Mouse (Mus musculus) brown adipose tissue, adult 24 weeks (tissue): ENCODE measurements around the gene Tmprss13. TPM values are rescaled to one million over a fixed set of nuclear protein-coding genes. Genes with fewer than 3 reads are reported as not detected.

Source experiments
- H3K27ac ChIP-seq: fragments of 200-500 bp; replicated peaks from 2 replicates; pipeline ENCODE4 v1.5.1; 2012; ENCODE audit warnings: low read depth, mild to moderate bottlenecking, low read length
- H3K4me1 ChIP-seq: fragments of 200-500 bp; 2 replicates; pipeline ENCODE4 v1.6.1; 2012; ENCODE audit warnings: low read length, mixed read lengths; ENCODE audit not compliant: control insufficient read depth, insufficient read depth, insufficient read length
- H3K4me3 ChIP-seq: fragments of 200-500 bp; 2 replicates; pipeline ENCODE4 v1.5.1; 2012; ENCODE audit warnings: low read depth, mild to moderate bottlenecking, low read length, moderate library complexity; ENCODE audit not compliant: insufficient read depth
- polyA plus RNA-seq: library from polyadenylated mRNA; stranded (reverse); fragments of >200 nt; gene quantifications from 2 replicates; pipeline ENCODE4 v1.2.4, GENCODE M21; 2012; ENCODE audit not compliant: missing spikeins, insufficient read depth, insufficient read length

Tmprss13 gene
- not detected in 2 replicates for polyA plus RNA-seq

GRCm38 (mm10) chr9:45318855-45319254 is at the start of gene Tmprss13:
Gene Tmprss13, plus strand, starts transcription at chr9:45319100.
- Histone ChIP-seq H3K4me3 (no peak within 1 kb of the TSS), H3K27ac (no peak within 1 kb of the TSS), H3K4me1 (peaks cover 2% of the 10 kb centered on the region; the same call in 1 of the 2 replicates)

- Histone ChIP-seq H3K4me3 (no peak overlapping the region), H3K27ac (peak overlapping the region; percentile 44; the same call in 1 of the 2 replicates), H3K4me1 (no peaks in the 10 kb centered on the region)
Observed at GRCm38 (mm10) chr9:45272213-45272612, 46.7 kb upstream of the Tmprss13 start.

- Histone ChIP-seq H3K27ac (peak overlapping the region; percentile 38; the same call in 1 of the 2 replicates), H3K4me1 (no peaks in the 10 kb centered on the region), H3K4me3 (no peak overlapping the region)
Observed at GRCm38 (mm10) chr9:45274218-45274617, 44.7 kb upstream of the Tmprss13 start.

- Histone ChIP-seq H3K4me1 (no peaks in the 10 kb centered on the region), H3K4me3 (no peak overlapping the region), H3K27ac (peak overlapping the region; percentile 61)
Observed at GRCm38 (mm10) chr9:45274635-45275034, 44.3 kb upstream of the Tmprss13 start.

GRCm38 (mm10) chr9:45280059-45280458 is 38.8 kb upstream of the Tmprss13 start:
- no peak overlapping the region for H3K4me3 ChIP-seq
- no peak overlapping the region for H3K27ac ChIP-seq

GRCm38 (mm10) chr9:45280891-45281290 is 38.0 kb upstream of the Tmprss13 start:
- Histone ChIP-seq H3K4me1 (peaks cover 4% of the 10 kb centered on the region), H3K27ac (no peak overlapping the region), H3K4me3 (no peak overlapping the region)

More at GRCm38 (mm10) chr9:45280059-45280458, 38.8 kb upstream of the Tmprss13 start:
- peaks cover 4% of the 10 kb centered on the region for H3K4me1 ChIP-seq

GRCm38 (mm10) chr9:45282466-45282865 is 36.4 kb upstream of the Tmprss13 start:
- Histone ChIP-seq H3K27ac (no peak overlapping the region), H3K4me3 (no peak overlapping the region), H3K4me1 (peaks cover 4% of the 10 kb centered on the region)

- Histone ChIP-seq H3K27ac (peak overlapping the region; percentile 85), H3K4me3 (no peak overlapping the region), H3K4me1 (peaks cover 6% of the 10 kb centered on the region; the same call in 1 of the 2 replicates)
Observed at GRCm38 (mm10) chr9:45291481-45292168, 27.3 kb upstream of the Tmprss13 start.

- H3K4me1 ChIP-seq: peaks cover 6% of the 10 kb centered on the region; the same call in 1 of the 2 replicates
- peak overlapping the region; percentile 73 for H3K27ac ChIP-seq
- H3K4me3 ChIP-seq: no peak overlapping the region
Observed at GRCm38 (mm10) chr9:45294210-45295011, 24.5 kb upstream of the Tmprss13 start.

- peak overlapping the region; percentile 46 for H3K27ac ChIP-seq
- H3K4me3 ChIP-seq: no peak overlapping the region
- no peaks in the 10 kb centered on the region for H3K4me1 ChIP-seq
Observed at GRCm38 (mm10) chr9:45299231-45300006, 19.5 kb upstream of the Tmprss13 start.

- H3K27ac ChIP-seq: no peak overlapping the region
- H3K4me3 ChIP-seq: peak overlapping the region; percentile 36
- no peaks in the 10 kb centered on the region for H3K4me1 ChIP-seq
Observed at GRCm38 (mm10) chr9:45300422-45301104, 18.3 kb upstream of the Tmprss13 start.

- Histone ChIP-seq H3K4me3 (no peak overlapping the region), H3K4me1 (no peaks in the 10 kb centered on the region), H3K27ac (no peak overlapping the region)
Observed at GRCm38 (mm10) chr9:45301771-45302170, 17.1 kb upstream of the Tmprss13 start.

GRCm38 (mm10) chr9:45306746-45307410 is 12.0 kb upstream of the Tmprss13 start:
- no peaks in the 10 kb centered on the region for H3K4me1 ChIP-seq
- no peak overlapping the region for H3K27ac ChIP-seq
- H3K4me3 ChIP-seq: no peak overlapping the region

GRCm38 (mm10) chr9:45308521-45308920 is 10.4 kb upstream of the Tmprss13 start:
- Histone ChIP-seq H3K27ac (no peak overlapping the region), H3K4me1 (no peaks in the 10 kb centered on the region), H3K4me3 (no peak overlapping the region)
